Mouse (Mus musculus) left cerebral cortex, adult 2 months (tissue): ENCODE measurements around the gene Slc35f6. TPM values are rescaled to one million over a fixed set of nuclear protein-coding genes. Genes with fewer than 3 reads are reported as not detected.
A peak's percentile ranks its signal among the peaks of the same experiment; 100 is the strongest.
"Not testable (repeated sequence)": the region's sequence is repeated elsewhere in the genome, so short reads cannot be mapped to it uniquely, and the experiment has no call there.

ENCODE experiments used
- DNase-seq, 2 experiments: peaks; one replicate each; pipeline ENCODE4 v3.0.0; 2021 to 2022; ENCODE audit warnings: low spot score in 2 of 2, mixed read lengths in 1 of 2; ENCODE audit errors: extremely low spot score in 1 of 2
- H3K27ac ChIP-seq: fragments of 200-600 bp; 2 replicates; pipeline ENCODE4 v1.8.1; 2022
- H3K4me3 ChIP-seq: fragments of 200-600 bp; 2 replicates; pipeline ENCODE4 v1.8.1; 2022
- CTCF ChIP-seq: fragments of 200-600 bp; IDR thresholded peaks from 2 replicates; pipeline ENCODE4 v1.8.1; 2022; ENCODE audit warnings: antibody characterized with exemption, mild to moderate bottlenecking, moderate library complexity
- intact Hi-C: fragments of 180-260 bp; cut with DNase I; formaldehyde crosslinking; loops from one replicate; pipeline ENCODE4 v1.15.1; 2025
- total RNA-seq, 2 experiments: library from RNA; stranded (reverse); gene quantifications; 2 replicates each; pipeline ENCODE4 v1.2.3; 2021

The Slc35f6 gene
- total RNA-seq, 2 experiments from 2014 or later = 42.2 to 45.6 TPM

DNA sequence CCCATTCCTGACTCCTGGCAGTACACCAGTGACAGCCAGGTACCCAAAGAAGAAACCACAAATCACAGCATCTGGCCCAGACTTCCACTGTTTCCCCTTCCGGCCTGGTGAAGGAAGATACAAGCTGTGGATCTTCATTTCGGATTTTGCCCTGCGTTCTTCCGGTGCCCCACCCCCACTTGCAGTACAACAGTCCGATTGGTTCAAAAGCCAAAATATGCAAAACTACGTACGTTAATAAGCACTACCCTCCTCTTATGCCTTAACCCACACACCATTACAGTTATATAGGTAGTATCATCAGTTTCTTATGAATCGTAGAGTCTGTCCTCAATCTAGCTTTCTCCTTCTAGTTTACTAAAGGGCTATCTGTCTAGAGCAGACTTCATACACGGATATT, 17.6 kb downstream of the Slc35f6 start:
- no peak for DNase-seq
- Histone ChIP-seq H3K27ac (no peak overlapping the region; the same call in 1 of the 2 replicates), H3K4me3 (no peak overlapping the region)
- intact Hi-C loops = no loop called here
- no peak for TF ChIP-seq CTCF

DNA sequence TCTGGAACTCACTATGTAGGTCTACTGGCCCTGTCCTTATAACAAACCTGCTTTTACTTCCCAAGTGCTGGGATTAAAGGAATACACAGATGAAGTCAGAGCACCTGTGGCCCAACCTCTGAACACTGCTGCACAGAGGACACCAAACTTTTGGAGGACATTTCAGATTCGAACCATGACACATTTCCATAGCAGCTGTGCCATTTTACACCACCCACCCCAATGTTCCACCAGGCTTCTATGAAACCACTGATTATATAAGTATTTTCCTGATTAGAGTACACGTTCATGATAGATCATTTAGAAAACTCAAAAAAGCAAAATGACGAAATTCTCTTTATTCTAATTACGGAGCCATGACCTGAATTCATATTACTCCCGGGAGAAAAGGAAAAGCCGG, 18.2 kb downstream of the Slc35f6 start:
- Histone ChIP-seq H3K4me3 (peak overlapping the region; percentile 70), H3K27ac (peak overlapping the region; percentile 99)
- intact Hi-C loops = loop anchor here (1.0 kb wide), 1 partner anchor 19 kb away; the partner anchor contains the start of gene Slc35f6
- peak; percentile 32 to 39 for DNase-seq
- TF ChIP-seq CTCF = no peak

DNA sequence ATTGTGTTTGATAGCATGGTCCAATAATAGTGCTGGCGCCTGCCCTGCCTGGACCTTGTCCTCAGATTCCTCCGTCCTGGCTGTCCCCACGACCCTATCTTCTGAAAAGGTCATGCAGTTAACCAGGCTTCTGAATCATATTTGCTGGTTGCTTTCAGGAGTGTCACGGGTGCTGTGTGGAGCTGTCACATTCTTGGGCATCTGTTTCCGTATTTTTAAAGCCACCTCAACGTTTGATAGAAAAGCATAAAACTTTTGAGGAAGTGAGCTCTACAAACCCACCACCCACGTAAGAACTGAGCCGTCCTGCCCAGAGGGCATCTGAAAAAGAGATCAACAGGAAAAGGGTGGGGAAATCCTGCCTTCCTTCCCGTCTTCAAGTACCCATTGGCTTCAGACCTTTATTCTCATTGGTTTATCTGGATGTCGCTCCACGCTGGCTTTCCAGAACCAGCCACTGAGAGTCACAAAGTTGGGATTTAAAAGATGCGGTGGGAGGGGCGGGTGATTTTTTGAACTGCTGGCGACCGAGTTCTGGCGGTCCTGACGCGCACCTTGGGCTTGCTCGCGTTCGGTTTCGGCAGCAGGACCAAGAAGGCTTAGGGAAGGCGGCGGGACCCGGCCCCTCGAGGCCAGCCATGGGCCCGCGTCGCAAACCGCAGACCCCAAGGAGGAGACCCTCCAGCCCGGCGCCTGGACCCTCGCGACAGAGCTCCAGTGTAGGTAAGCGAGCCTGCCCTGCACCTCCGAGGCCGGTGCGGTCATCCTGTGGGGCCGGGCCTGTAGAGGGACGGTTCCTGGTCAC, 18.9 kb downstream of the Slc35f6 start, which contains the start of gene Cenpa:
Gene Cenpa, plus strand, starts transcription at position 387 of the 805 bp plus-strand sequence.
- peak within 1 kb of the TSS; percentile 99 for H3K27ac ChIP-seq
- intact Hi-C loops = loop anchor here (1.0 kb wide), 1 partner anchor 19 kb away; the partner anchor contains the start of gene Slc35f6
- no peak for TF ChIP-seq CTCF
- peak; percentile 76 to 90 for DNase-seq
- peak within 1 kb of the TSS; percentile 70 for H3K4me3 ChIP-seq

DNA sequence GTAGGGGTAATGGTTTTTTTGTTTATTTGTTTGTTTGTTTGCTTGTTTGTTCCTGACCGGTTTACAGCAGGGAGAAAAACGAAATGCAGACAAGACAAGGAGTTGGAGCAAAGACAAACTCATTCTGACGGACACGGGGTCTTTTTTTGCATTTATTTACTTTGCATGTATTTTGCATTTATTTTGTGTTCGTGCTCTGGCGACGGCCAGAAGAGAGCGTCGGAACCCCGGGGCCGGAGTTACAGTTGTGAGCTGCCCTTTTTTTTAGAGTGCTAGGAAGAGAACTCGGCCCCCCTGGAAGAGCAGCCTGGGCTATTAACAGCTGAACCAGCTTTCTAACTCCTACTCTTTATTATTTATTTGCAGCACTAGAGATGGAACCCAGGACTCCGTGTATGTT, 19.5 kb downstream of the Slc35f6 start:
- H3K4me3 ChIP-seq = peak overlapping the region; percentile 70
- intact Hi-C loops = no loop called here
- no peak for TF ChIP-seq CTCF
- no peak for DNase-seq
- H3K27ac ChIP-seq = no peak overlapping the region

DNA sequence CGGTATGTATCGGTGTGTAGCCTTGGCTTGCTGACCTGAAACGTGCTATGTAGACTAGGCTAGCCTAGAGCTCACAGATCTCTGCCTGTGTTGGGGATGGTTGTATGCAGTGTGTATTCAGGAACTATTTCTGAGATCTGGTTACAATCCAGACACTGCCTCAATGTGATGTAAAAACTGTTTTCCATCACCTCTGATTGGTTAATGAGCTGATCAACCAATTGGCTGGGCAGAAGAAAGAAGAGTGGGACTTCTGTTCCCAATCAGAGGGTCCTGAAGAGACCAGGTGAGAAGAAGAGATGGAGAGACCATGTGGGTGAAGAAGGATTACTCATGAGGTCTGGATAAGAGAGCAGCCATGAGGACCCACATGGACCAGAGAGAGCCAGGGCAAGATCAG, 20.0 kb downstream of the Slc35f6 start:
- intact Hi-C loops = no loop called here
- Histone ChIP-seq H3K4me3 (peak overlapping the region; percentile 70), H3K27ac (no peak overlapping the region)
- TF ChIP-seq CTCF = no peak
- DNase-seq = no peak

DNA sequence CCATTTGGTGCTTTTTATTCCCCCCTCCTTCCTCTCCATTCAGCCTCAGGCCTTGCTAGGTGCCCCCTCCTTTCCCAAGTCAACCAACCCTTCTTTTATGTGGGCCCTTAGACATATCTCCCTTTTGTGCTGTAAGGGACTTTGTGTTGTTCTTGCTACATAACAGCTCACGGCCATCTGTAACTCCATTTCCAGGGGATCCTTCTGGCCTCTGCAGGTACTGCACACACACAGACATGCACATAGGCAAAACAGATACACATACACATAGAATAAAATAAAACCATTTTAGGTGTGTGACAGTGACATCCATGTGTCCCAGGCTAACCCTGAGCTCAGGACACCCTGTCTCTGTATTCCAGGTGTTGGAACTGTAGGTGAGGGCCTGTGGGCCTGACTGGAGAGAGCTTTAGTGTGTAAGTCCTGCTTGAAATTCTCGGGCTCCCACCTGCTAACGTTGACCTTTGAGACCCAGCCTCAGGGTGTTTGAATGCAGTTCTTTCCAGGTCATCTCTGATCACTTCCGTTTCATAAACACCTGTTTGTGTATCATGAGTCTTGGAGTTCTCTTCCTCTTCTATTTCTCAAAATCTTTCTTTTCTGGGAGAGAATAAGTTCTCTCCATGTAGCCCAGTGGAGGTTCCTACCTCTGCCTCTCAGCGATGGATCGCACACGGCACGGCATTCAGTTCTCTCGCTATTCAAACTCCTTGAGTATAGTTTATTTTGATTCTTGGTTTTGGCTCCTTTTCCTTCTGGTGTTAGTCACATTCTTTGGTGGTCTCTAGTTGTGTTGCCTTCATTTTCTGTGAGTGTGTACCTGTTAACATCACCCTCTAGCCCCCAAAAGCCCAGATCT, 21.1 kb downstream of the Slc35f6 start:
- H3K27ac ChIP-seq = no peak overlapping the region
- H3K4me3 ChIP-seq = no peak overlapping the region
- no peak; the same call in 1 of the 2 replicates for TF ChIP-seq CTCF
- DNase-seq = no peak
- intact Hi-C loops = no loop called here

DNA sequence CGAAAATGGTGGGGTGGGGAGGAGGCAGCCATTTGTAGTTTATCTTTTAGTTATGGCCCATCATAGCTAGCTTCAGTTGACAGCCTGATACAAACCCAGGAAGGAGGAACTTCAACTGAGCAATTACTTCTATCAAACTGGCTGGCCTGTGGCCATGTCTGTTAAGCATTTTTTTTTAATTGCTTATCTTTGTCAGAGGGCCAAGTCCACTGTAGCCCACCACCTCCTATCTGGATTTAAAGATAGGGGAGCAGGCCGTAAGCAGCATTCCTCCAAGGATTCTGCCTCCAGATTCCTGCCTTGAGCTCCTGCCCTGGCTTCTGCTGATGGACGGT, 21.7 kb downstream of the Slc35f6 start:
- intact Hi-C loops = no loop called here

DNA sequence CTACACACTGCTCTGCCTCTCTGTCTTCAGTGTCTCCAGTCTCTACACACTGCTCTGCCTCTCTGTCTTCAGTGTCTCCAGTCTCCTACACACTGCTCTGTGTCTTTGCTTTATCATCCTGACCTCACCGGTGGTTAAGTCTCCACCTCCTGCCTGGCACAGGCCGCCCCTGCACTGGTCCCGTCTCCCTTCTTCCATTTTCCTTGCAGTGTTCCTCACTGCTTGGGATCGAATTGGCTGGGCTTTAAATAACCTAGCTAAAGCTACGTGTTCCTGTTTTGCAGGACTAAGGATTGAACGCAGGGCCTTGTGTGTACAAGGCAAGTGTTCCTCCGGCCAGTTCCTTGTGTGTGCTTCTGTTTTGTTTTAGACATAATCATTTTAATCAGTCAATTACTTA, 22.4 kb downstream of the Slc35f6 start:
- intact Hi-C loops = no loop called here
- Histone ChIP-seq H3K27ac (no peak overlapping the region), H3K4me3 (no peak overlapping the region)
- DNase-seq = no peak
- no peak for TF ChIP-seq CTCF

More for the DNA sequence above, 21.7 kb downstream of the Slc35f6 start:
- no peak overlapping the region for H3K27ac ChIP-seq
- DNase-seq = no peak
- no peak overlapping the region for H3K4me3 ChIP-seq
- no peak for TF ChIP-seq CTCF

DNA sequence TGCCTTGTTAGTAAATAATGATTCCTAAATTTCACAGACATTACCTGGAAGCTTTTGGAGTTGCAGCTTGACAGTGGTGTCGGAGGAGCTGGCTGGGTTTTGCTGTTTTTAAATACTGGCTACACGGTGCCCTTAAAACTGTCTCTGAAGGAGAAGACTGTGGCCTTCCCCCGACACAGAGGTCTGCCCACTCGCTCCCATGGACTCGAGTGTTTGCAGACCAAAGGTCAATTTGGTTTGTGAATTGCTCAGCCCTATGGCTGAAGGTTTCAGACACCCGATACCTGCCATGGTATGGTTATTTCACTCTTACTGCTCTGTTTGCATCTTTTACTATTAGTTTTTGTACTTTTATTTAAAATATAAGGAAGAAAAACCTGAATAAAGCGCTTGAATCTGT, 26.3 kb downstream of the Slc35f6 start:
- H3K4me3 ChIP-seq = no peak overlapping the region
- intact Hi-C loops = no loop called here
- DNase-seq = no peak
- H3K27ac ChIP-seq = no peak overlapping the region
- TF ChIP-seq CTCF = no peak

DNA sequence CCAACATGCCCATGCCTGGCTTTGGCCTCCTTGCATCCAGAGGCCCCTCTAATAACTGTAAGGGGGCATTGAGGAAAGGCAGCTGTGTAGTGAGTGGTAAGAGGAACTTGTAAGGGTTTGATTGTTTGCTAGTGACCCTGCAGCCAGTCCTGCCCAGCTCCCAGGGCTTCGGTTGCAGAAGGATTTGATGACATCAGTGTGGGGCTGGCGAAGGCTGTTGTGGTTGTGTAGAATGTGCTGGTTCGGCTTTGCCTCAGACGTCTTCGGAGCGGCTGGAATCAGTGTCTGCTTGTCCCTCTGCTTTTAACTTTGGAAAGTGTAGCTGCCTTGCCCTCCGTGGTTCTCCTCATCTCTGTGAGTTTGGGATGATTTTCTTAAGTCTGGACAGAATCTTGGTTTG, 29.1 kb downstream of the Slc35f6 start:
- no peak overlapping the region for H3K4me3 ChIP-seq
- no peak overlapping the region for H3K27ac ChIP-seq
- no peak for DNase-seq
- TF ChIP-seq CTCF = no peak
- intact Hi-C loops = no loop called here

DNA sequence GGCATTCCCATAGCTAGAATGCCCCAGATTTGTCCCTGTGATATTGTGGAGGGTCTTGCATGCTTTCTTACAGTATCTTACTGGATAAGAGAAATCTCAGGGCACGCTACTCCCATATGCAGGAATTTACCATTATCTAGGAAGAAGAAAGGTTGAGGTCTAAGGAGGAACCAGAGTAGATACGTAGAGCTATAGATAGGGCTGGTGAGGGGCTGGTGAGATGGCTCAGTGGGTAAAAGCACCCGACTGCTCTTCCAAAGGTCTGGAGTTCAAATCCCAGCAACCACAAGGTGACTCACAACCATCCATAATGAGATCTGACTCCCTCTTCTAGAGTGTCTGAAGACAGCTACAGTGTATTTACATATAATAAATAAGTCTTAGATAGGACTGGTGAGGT, 30.3 kb downstream of the Slc35f6 start:
- H3K4me3 ChIP-seq, DNase-seq, H3K27ac ChIP-seq, intact Hi-C loops: not testable (repeated sequence)

DNA sequence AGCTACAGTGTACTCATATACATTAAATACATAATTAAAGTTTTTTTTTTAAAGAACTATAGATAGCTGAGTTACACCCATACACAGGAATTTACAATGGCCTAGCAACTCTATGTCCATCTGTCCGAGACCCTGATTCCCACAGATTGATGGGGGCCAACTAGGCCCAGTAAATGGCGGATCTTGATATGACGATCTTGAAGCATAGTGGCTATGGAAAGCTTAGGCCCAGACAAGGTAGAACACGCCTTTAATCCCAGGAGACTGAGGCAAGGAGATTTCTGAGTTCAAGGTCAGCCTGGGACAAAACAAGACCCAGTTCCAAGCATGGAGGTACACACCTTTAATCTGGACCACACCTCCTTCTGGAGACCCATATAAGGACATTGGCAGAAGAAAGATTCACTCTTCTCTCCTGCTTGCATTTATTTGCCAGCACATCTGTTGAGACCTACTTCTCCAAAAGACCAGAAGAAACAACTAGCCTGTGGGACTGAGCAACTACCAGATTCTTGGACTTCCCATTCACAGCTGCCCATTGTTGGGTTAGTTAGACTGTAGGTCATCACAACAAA, 31.1 kb downstream of the Slc35f6 start:
- Histone ChIP-seq H3K4me3 (no peak overlapping the region), H3K27ac (no peak overlapping the region)
- intact Hi-C loops = no loop called here
- DNase-seq = no peak
- TF ChIP-seq CTCF = no peak
